Mouse (Mus musculus) kidney, embryonic 15.5 days (tissue): Measurements from ENCODE around the gene Frmd8. TPM values are rescaled to one million over a fixed set of nuclear protein-coding genes. Genes with fewer than 3 reads are reported as not detected.

ENCODE experiments used
- polyA plus RNA-seq: library from polyadenylated mRNA; unstranded; fragments of >200 nt; fragmentation: Nextera tagmentation; extraction: Ambion mirVana; gene quantifications from 2 replicates; pipeline ENCODE4 v1.2.1, GENCODE M21; 2015

Frmd8 gene
- polyA plus RNA-seq, 1 experiment from 2014 or later: 43.1 TPM

Other genes with a start within 250 kb of the Frmd8 start
- gene Rela, start 237.8 kb downstream of the Frmd8 start, polyA plus RNA-seq: 47.3 and 52.4 TPM in 2 replicates
- 30.8 and 39.8 TPM in 2 replicates for gene Sipa1, start 211.6 kb downstream of the Frmd8 start, polyA plus RNA-seq
- 42.6 and 43.2 TPM in 2 replicates for gene Map3k11, start 186.5 kb downstream of the Frmd8 start, polyA plus RNA-seq
- gene Pcnx3, start 186.4 kb downstream of the Frmd8 start, polyA plus RNA-seq: 22.2 and 30.1 TPM in 2 replicates
- 0.15 and 0.38 TPM in 2 replicates for gene Kcnk7, start 170.9 kb downstream of the Frmd8 start, polyA plus RNA-seq
- 20.5 and 25.9 TPM in 2 replicates for gene Ehbp1l1, start 149.0 kb downstream of the Frmd8 start, polyA plus RNA-seq
- 89.0 and 91.4 TPM in 2 replicates for gene Fam89b, start 145.6 kb downstream of the Frmd8 start, polyA plus RNA-seq
- 18.5 and 18.8 TPM in 2 replicates for gene Ltbp3, start 134.4 kb downstream of the Frmd8 start, polyA plus RNA-seq
- gene Scyl1, start 103.9 kb downstream of the Frmd8 start, polyA plus RNA-seq: 69.6 and 76.0 TPM in 2 replicates
- gene Slc25a45, start 2.5 kb upstream of the Frmd8 start, polyA plus RNA-seq: 8.1 and 8.5 TPM in 2 replicates
- gene Tigd3, start 18.9 kb upstream of the Frmd8 start, polyA plus RNA-seq: 4.2 and 4.7 TPM in 2 replicates
- gene Dpf2, start 37.7 kb upstream of the Frmd8 start, polyA plus RNA-seq: 166 and 178 TPM in 2 replicates
- 13.4 and 15.5 TPM in 2 replicates for gene Cdc42ep2, start 49.5 kb upstream of the Frmd8 start, polyA plus RNA-seq
- gene Pola2, start 88.9 kb upstream of the Frmd8 start, polyA plus RNA-seq: 75.3 and 83.2 TPM in 2 replicates
- gene Slc22a20, start 110.9 kb upstream of the Frmd8 start, polyA plus RNA-seq: not detected in 2 replicates
- gene Capn1, start 140.6 kb upstream of the Frmd8 start, polyA plus RNA-seq: 8.4 and 11.1 TPM in 2 replicates
- 35.6 and 38.5 TPM in 2 replicates for gene Syvn1, start 171.3 kb upstream of the Frmd8 start, polyA plus RNA-seq
- 77.9 and 81.6 TPM in 2 replicates for gene Mrpl49, start 182.5 kb upstream of the Frmd8 start, polyA plus RNA-seq
- gene Fau, start 182.6 kb upstream of the Frmd8 start, polyA plus RNA-seq: 741 and 838 TPM in 2 replicates
- 33.0 and 33.2 TPM in 2 replicates for gene Znhit2, start 185.9 kb upstream of the Frmd8 start, polyA plus RNA-seq
- 23.6 and 24.9 TPM in 2 replicates for gene Tm7sf2, start 193.1 kb upstream of the Frmd8 start, polyA plus RNA-seq
- 70.3 and 78.5 TPM in 2 replicates for gene Vps51, start 202.0 kb upstream of the Frmd8 start, polyA plus RNA-seq
- gene Tmem262, start 204.8 kb upstream of the Frmd8 start, polyA plus RNA-seq: not detected in 2 replicates
- 1.6 and 2.0 TPM in 2 replicates for gene Gm28374, start 207.0 kb upstream of the Frmd8 start, polyA plus RNA-seq
- gene Zfpl1, start 209.7 kb upstream of the Frmd8 start, polyA plus RNA-seq: 73.7 and 79.5 TPM in 2 replicates
- 44.8 and 45.8 TPM in 2 replicates for gene Cdca5, start 209.7 kb upstream of the Frmd8 start, polyA plus RNA-seq
- gene AC131692.1, start 219.1 kb upstream of the Frmd8 start, polyA plus RNA-seq: 0.34 and 0.55 TPM in 2 replicates
- gene Naaladl1, start 230.5 kb upstream of the Frmd8 start, polyA plus RNA-seq: 0.51 and 0.54 TPM in 2 replicates
- gene Sac3d1, start 243.4 kb upstream of the Frmd8 start, polyA plus RNA-seq: 44.0 and 47.2 TPM in 2 replicates